Mouse (Mus musculus) T-helper 1 cell (primary cell): ENCODE data around the gene Klc1.

ENCODE experiments used
- in situ Hi-C: fragments of 300-600 bp; cut with MboI, MseI; formaldehyde crosslinking; loops from one replicate; pipeline ENCODE4 v1.15.1; 2025; ENCODE audit warnings: high pct_unique_total_duplicates

The Klc1 gene

GRCm38 (mm10) chr12:111812611-111813010, 54.0 kb downstream of the Klc1 start:
- in situ Hi-C loops: no loop called here

- in situ Hi-C loops: no loop called here
Measured at GRCm38 (mm10) chr12:111813111-111813765, 54.6 kb downstream of the Klc1 start.

- in situ Hi-C loops: no loop called here
Measured at GRCm38 (mm10) chr12:111813766-111814617, 55.3 kb downstream of the Klc1 start, which contains the start of the genes Xrcc3 and Zfyve21. Xrcc3 (minus strand) TSS chr12:111813873. Zfyve21 (plus strand) TSS chr12:111814170.

- in situ Hi-C loops: no loop called here
Measured at GRCm38 (mm10) chr12:111814769-111815762, 56.4 kb downstream of the Klc1 start.

GRCm38 (mm10) chr12:111816528-111816927, 57.9 kb downstream of the Klc1 start:
- in situ Hi-C loops: no loop called here

GRCm38 (mm10) chr12:111816967-111817366, 58.3 kb downstream of the Klc1 start:
- in situ Hi-C loops: no loop called here

- in situ Hi-C loops: no loop called here
Measured at GRCm38 (mm10) chr12:111817991-111818390, 59.3 kb downstream of the Klc1 start.

- in situ Hi-C loops: no loop called here
Measured at GRCm38 (mm10) chr12:111819936-111820335, 61.3 kb downstream of the Klc1 start.

GRCm38 (mm10) chr12:111820708-111821107, 62.1 kb downstream of the Klc1 start:
- in situ Hi-C loops: no loop called here

GRCm38 (mm10) chr12:111821931-111822330, 63.3 kb downstream of the Klc1 start:
- in situ Hi-C loops: no loop called here

- in situ Hi-C loops: no loop called here
Measured at GRCm38 (mm10) chr12:111827556-111827955, 68.9 kb downstream of the Klc1 start.

GRCm38 (mm10) chr12:111829447-111829846, 70.8 kb downstream of the Klc1 start:
- in situ Hi-C loops: no loop called here

- in situ Hi-C loops: no loop called here
Measured at GRCm38 (mm10) chr12:111829954-111830353, 71.3 kb downstream of the Klc1 start.

GRCm38 (mm10) chr12:111830375-111830774, 71.7 kb downstream of the Klc1 start:
- in situ Hi-C loops: no loop called here

GRCm38 (mm10) chr12:111832643-111833042, 74.0 kb downstream of the Klc1 start:
- in situ Hi-C loops: no loop called here

- in situ Hi-C loops: no loop called here
Measured at GRCm38 (mm10) chr12:111833457-111833856, 74.8 kb downstream of the Klc1 start.

GRCm38 (mm10) chr12:111842565-111843433, 84.2 kb downstream of the Klc1 start:
- in situ Hi-C loops: no loop called here

- in situ Hi-C loops: no loop called here
Measured at GRCm38 (mm10) chr12:111843470-111843869, 84.8 kb downstream of the Klc1 start.

- in situ Hi-C loops: no loop called here
Measured at GRCm38 (mm10) chr12:111845953-111846352, 87.3 kb downstream of the Klc1 start.

- in situ Hi-C loops: no loop called here
Measured at GRCm38 (mm10) chr12:111846815-111847214, 88.2 kb downstream of the Klc1 start.
